Mouse (Mus musculus): ENCODE data around the gene Mmp8. TPM values are rescaled to one million over a fixed set of nuclear protein-coding genes. Genes with fewer than 3 reads are reported as not detected.

Gene Mmp8
- polyA plus RNA-seq, 1 experiment from 2014 or later = not detected

GRCm38 (mm10) chr9:7594816-7595540 is 36.7 kb downstream of the Mmp8 start:
- ATAC-seq (ENCODE audit: insufficient number of reproducible peaks, low FRiP score) = peak; percentile 90
- no peaks in the 10 kb centered on the region for H3K9me3 ChIP-seq (replicated peaks)
- H3K4me3 ChIP-seq = peak overlapping the region; percentile 40
- H3K4me1 ChIP-seq (replicated peaks) = no peaks in the 10 kb centered on the region
- peak overlapping the region; percentile 58; the same call in 1 of the 2 replicates for H3K9ac ChIP-seq
- no peak overlapping the region for H3K27ac ChIP-seq (ENCODE audit: poor library complexity, severe bottlenecking)
- no peaks in the 10 kb centered on the region for H3K27me3 ChIP-seq (replicated peaks)
- H3K4me2 ChIP-seq = peak overlapping the region; percentile 66
- WGBS = 13% methylated on average over 6 of the region's 6 CpGs
- no peaks in the 10 kb centered on the region for H3K36me3 ChIP-seq

GRCm38 (mm10) chr9:7602982-7603742 is 44.9 kb downstream of the Mmp8 start:
- no peaks in the 10 kb centered on the region for H3K9me3 ChIP-seq (replicated peaks)
- H3K9ac ChIP-seq = no peak overlapping the region
- H3K4me1 ChIP-seq (replicated peaks) = no peaks in the 10 kb centered on the region
- ATAC-seq (ENCODE audit: insufficient number of reproducible peaks, low FRiP score) = no peak
- H3K4me3 ChIP-seq = no peak overlapping the region
- no peaks in the 10 kb centered on the region for H3K36me3 ChIP-seq
- no peak overlapping the region for H3K4me2 ChIP-seq
- WGBS = under 1% methylated on average over 3 of the region's 3 CpGs
- no peaks in the 10 kb centered on the region for H3K27me3 ChIP-seq (replicated peaks)
- H3K27ac ChIP-seq (ENCODE audit: poor library complexity, severe bottlenecking) = no peak overlapping the region

GRCm38 (mm10) chr9:7604005-7604404 is 45.7 kb downstream of the Mmp8 start:
- Histone ChIP-seq H3K9ac (no peak overlapping the region), H3K4me1 (replicated peaks) (no peaks in the 10 kb centered on the region), H3K27ac (ENCODE audit: poor library complexity, severe bottlenecking) (no peak overlapping the region), H3K4me3 (no peak overlapping the region), H3K9me3 (replicated peaks) (no peaks in the 10 kb centered on the region), H3K4me2 (no peak overlapping the region), H3K27me3 (replicated peaks) (no peaks in the 10 kb centered on the region), H3K36me3 (no peaks in the 10 kb centered on the region)
- no peak for ATAC-seq (ENCODE audit: insufficient number of reproducible peaks, low FRiP score)
- 58% methylated on average over 6 of the region's 6 CpGs for WGBS

- no peak for ATAC-seq (ENCODE audit: insufficient number of reproducible peaks, low FRiP score)
Measured at GRCm38 (mm10) chr9:7605638-7606037, 47.4 kb downstream of the Mmp8 start.

More at GRCm38 (mm10) chr9:7605638-7606037, 47.4 kb downstream of the Mmp8 start:
- Histone ChIP-seq H3K4me3 (no peak overlapping the region), H3K4me2 (no peak overlapping the region), H3K9me3 (replicated peaks) (no peaks in the 10 kb centered on the region), H3K36me3 (no peaks in the 10 kb centered on the region), H3K4me1 (replicated peaks) (no peaks in the 10 kb centered on the region), H3K27me3 (replicated peaks) (no peaks in the 10 kb centered on the region), H3K9ac (no peak overlapping the region), H3K27ac (ENCODE audit: poor library complexity, severe bottlenecking) (no peak overlapping the region)
- 82% methylated on average over 12 of the region's 12 CpGs for WGBS

Other genes with a start within 250 kb of the Mmp8 start
- gene Mmp12, start 214.1 kb upstream of the Mmp8 start, polyA plus RNA-seq (2016; fragmentation: Nextera tagmentation; extraction: Ambion mirVana) = not detected in 2 replicates
- gene Mmp1b, start 170.4 kb upstream of the Mmp8 start, polyA plus RNA-seq (2016; fragmentation: Nextera tagmentation; extraction: Ambion mirVana) = not detected in 2 replicates
- not detected in 2 replicates for gene Mmp3, start 112.6 kb upstream of the Mmp8 start, polyA plus RNA-seq (2016; fragmentation: Nextera tagmentation; extraction: Ambion mirVana)
- gene Mmp10, start 56.1 kb upstream of the Mmp8 start, polyA plus RNA-seq (2016; fragmentation: Nextera tagmentation; extraction: Ambion mirVana) = not detected in 2 replicates
- gene Mmp27, start 12.9 kb downstream of the Mmp8 start, polyA plus RNA-seq (2016; fragmentation: Nextera tagmentation; extraction: Ambion mirVana) = not detected in 2 replicates
- not detected in 2 replicates for gene Mmp20, start 69.8 kb downstream of the Mmp8 start, polyA plus RNA-seq (2016; fragmentation: Nextera tagmentation; extraction: Ambion mirVana)
- gene Mmp7, start 133.6 kb downstream of the Mmp8 start, polyA plus RNA-seq (2016; fragmentation: Nextera tagmentation; extraction: Ambion mirVana) = not detected in 2 replicates
- gene Tmem123, start 205.6 kb downstream of the Mmp8 start, polyA plus RNA-seq (2016; fragmentation: Nextera tagmentation; extraction: Ambion mirVana) = 119 and 125 TPM in 2 replicates